Mouse (Mus musculus) myocyte (in vitro differentiated cells): Measurements from ENCODE around the gene Zcchc14. TPM values are rescaled to one million over a fixed set of nuclear protein-coding genes. Genes with fewer than 3 reads are reported as not detected.

ENCODE experiments used
- H3K27me3 ChIP-seq: one replicate; pipeline ENCODE4 v1.6.1; 2011; ENCODE audit not compliant: control insufficient read depth, insufficient read depth, insufficient read length
- H3K36me3 ChIP-seq: one replicate; pipeline ENCODE4 v1.6.1; 2011; ENCODE audit not compliant: control insufficient read depth, insufficient read depth
- H3K4me2 ChIP-seq: one replicate; pipeline ENCODE4 v1.6.1; 2011; ENCODE audit warnings: low read depth, control low read depth
- H3K4me3 ChIP-seq: one replicate; pipeline ENCODE4 v1.5.1; 2011; ENCODE audit warnings: mild to moderate bottlenecking, control low read depth, moderate library complexity
- H3K79me2 ChIP-seq: one replicate; pipeline ENCODE4 v1.6.1; 2011; ENCODE audit not compliant: control insufficient read depth, insufficient read depth
- H3ac ChIP-seq: one replicate; pipeline ENCODE4 v1.6.1; 2011; ENCODE audit not compliant: control insufficient read depth, insufficient read length
- CEBPB ChIP-seq: IDR thresholded peaks from 2 replicates; pipeline ENCODE4 v1.6.1; 2011; ENCODE audit warnings: mild to moderate bottlenecking, moderate library complexity; ENCODE audit not compliant: poor library complexity, insufficient read depth, severe bottlenecking
- E2F4 ChIP-seq: IDR thresholded peaks from one replicate; pipeline ENCODE4 v1.6.1; 2011; ENCODE audit warnings: mild to moderate bottlenecking, control low read depth, moderate library complexity; ENCODE audit not compliant: insufficient read depth
- MAX ChIP-seq: IDR thresholded peaks from one replicate; pipeline ENCODE4 v1.6.1; 2011; ENCODE audit warnings: low read depth, mild to moderate bottlenecking, control low read depth
- MYOD1 ChIP-seq, 3 experiments: IDR thresholded peaks; one replicate each; pipeline ENCODE4 v1.6.1; 2011; ENCODE audit warnings: control low read depth in 2 of 3, low read depth in 2 of 3, mild to moderate bottlenecking in 2 of 3, moderate library complexity in 1 of 3; ENCODE audit not compliant: insufficient read length in 2 of 3, control insufficient read depth in 1 of 3
- MYOG ChIP-seq, 3 experiments: IDR thresholded peaks; one replicate each; pipeline ENCODE4 v1.6.1; 2011; ENCODE audit warnings: control low read depth in 2 of 3, low read depth in 2 of 3, mild to moderate bottlenecking in 2 of 3; ENCODE audit not compliant: insufficient read length in 2 of 3, control insufficient read depth in 1 of 3, insufficient read depth in 1 of 3
- POLR2A ChIP-seq: IDR thresholded peaks from one replicate; pipeline ENCODE4 v1.6.1; 2011; ENCODE audit warnings: low read depth, mild to moderate bottlenecking, control low read depth, moderate library complexity; ENCODE audit not compliant: insufficient read length
- POLR2AphosphoS2 ChIP-seq: IDR thresholded peaks from one replicate; pipeline ENCODE4 v1.6.1; 2011; ENCODE audit warnings: low read depth, control low read depth; ENCODE audit not compliant: insufficient read length
- REST ChIP-seq: IDR thresholded peaks from one replicate; pipeline ENCODE4 v1.6.1; 2011; ENCODE audit warnings: mild to moderate bottlenecking, control low read depth, moderate library complexity; ENCODE audit not compliant: insufficient read depth, insufficient read length
- SRF ChIP-seq: IDR thresholded peaks from one replicate; pipeline ENCODE4 v1.6.1; 2011; ENCODE audit warnings: low read depth; ENCODE audit not compliant: control insufficient read depth, insufficient read length
- TCF12 ChIP-seq: IDR thresholded peaks from one replicate; pipeline ENCODE4 v1.6.1; 2011; ENCODE audit warnings: mild to moderate bottlenecking, control low read depth; ENCODE audit not compliant: poor library complexity, insufficient read depth, severe bottlenecking
- TCF3 ChIP-seq: IDR thresholded peaks from one replicate; pipeline ENCODE4 v1.6.1; 2011; ENCODE audit warnings: low read depth, control low read depth; ENCODE audit not compliant: insufficient read length
- USF1 ChIP-seq: IDR thresholded peaks from one replicate; pipeline ENCODE4 v1.6.1; 2011; ENCODE audit warnings: low read depth, mild to moderate bottlenecking, control low read depth, moderate library complexity
- polyA plus RNA-seq: library from polyadenylated mRNA; unstranded; fragments of >200 nt; fragmentation: generic; extraction: Trizol; gene quantifications from one replicate; pipeline ENCODE4 v1.2.1, GENCODE M21; 2012; ENCODE audit warnings: missing spikeins

The Zcchc14 gene
- polyA plus RNA-seq, 1 experiment, result 11.9 TPM

DNA sequence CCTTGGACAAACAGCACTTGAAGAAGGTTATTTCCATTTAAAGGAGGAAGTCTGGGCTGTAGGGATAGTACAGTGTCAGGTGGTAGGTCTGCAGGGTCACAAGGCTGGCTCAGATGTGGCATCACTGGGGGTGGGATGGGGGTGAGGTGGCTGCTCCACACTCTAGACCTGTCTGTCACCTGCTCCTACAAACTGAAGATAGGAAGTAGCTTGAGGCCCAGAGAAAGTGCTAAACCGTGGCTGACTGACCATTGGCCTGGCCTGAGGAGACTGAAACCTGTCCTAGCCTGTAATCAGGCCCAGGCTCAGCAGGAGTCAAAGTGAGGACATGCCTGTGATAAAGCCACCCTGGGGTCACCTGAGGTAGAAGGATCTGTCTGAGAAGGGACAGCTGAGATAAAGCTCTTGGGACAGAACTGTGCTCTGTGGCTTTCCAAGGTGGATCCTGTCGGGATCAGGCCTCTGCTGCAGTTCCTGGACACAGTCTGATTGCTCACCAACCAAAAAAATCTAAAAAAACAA, 63.4 kb downstream of the Zcchc14 start:
- no peaks in the 10 kb centered on the region for H3K36me3 ChIP-seq
- peak overlapping the region; percentile 98 for H3K4me2 ChIP-seq
- H3ac ChIP-seq, result no peak overlapping the region
- H3K79me2 ChIP-seq, result peaks cover 35% of the 10 kb centered on the region
- TF ChIP-seq MAX, result no peak
- no peak for TF ChIP-seq TCF3
- no peak for TF ChIP-seq TCF12
- TF ChIP-seq POLR2AphosphoS2, result no peak
- TF ChIP-seq E2F4, result no peak
- TF ChIP-seq USF1, result no peak
- TF ChIP-seq MYOD1 (IDR thresholded peaks at IDR 0.05; ENCODE audit: control insufficient read depth in 1 of 3, insufficient read length in 2 of 3, low read depth in 2 of 3), result no peak
- TF ChIP-seq CEBPB, result no peak
- TF ChIP-seq SRF, result no peak
- no peak for TF ChIP-seq REST
- no peak for TF ChIP-seq POLR2A
- no peak for TF ChIP-seq MYOG (IDR thresholded peaks at IDR 0.05; ENCODE audit: control insufficient read depth in 1 of 3, insufficient read depth in 1 of 3, insufficient read length in 2 of 3, low read depth in 2 of 3)
- H3K27me3 ChIP-seq, result no peaks in the 10 kb centered on the region
- peak overlapping the region; percentile 45 for H3K4me3 ChIP-seq

DNA sequence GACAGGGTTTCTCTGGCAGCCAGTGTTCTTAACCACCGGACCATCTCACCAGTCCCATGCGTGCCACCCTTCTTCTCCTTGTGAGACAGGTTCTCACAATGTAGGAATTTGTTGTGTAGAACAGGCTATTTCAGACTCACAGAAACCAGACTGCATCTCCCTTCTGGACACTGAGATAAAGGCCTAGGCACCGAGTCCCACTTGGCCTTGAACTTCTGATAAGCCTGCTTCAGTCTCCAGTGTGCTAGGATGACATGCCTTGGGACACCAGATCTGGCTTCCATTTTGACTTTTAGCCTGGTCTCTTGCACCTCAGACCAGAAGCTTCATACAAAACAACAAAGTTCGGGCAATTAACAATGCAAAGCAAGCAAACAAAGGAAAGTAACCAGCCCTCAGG, 64.0 kb downstream of the Zcchc14 start:
- H3K4me3 ChIP-seq, result no peak overlapping the region
- H3K79me2 ChIP-seq, result peaks cover 32% of the 10 kb centered on the region
- H3ac ChIP-seq, result no peak overlapping the region
- no peak overlapping the region for H3K4me2 ChIP-seq
- H3K36me3 ChIP-seq, result no peaks in the 10 kb centered on the region
- H3K27me3 ChIP-seq, result no peaks in the 10 kb centered on the region
- TF ChIP-seq MYOD1 (IDR thresholded peaks at IDR 0.05; ENCODE audit: control insufficient read depth in 1 of 3, insufficient read length in 2 of 3, low read depth in 2 of 3) (no peak), POLR2A (no peak), MYOG (IDR thresholded peaks at IDR 0.05; ENCODE audit: control insufficient read depth in 1 of 3, insufficient read depth in 1 of 3, insufficient read length in 2 of 3, low read depth in 2 of 3) (no peak), E2F4 (no peak), CEBPB (no peak), TCF12 (no peak), SRF (no peak), USF1 (no peak), TCF3 (no peak), REST (no peak), MAX (no peak), POLR2AphosphoS2 (no peak)

DNA sequence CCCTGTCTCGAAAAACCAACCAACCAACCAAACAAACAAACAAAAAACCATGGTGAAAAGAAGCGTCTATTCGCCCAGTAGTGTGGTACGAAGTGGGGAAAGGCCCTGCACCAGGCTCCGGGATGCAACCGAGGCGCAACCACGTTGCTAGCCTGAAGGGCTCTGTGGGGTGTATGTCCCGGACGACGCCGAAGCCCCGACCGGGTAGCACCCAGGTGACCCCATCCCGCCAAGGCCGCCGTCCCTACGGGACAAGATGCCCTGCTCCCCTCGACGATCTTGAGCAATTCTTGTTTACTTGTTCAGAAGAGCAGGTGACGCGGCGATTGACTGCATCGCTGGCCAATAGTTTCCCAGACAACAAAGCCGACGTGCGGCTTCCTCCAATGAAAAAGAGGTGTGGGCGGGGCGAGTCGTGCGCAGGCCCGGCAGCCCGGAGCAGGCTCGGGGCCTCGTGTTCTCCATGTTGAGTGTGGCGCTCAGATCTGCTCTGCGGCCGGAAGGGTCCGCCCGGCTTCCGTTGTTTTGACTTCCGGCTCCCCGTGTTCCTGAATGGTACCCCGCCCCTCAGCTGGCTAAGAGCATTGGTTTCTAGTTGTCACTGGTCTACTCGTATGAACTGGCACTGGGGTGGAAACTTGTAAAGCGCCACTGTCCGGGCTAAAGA, 67.4 kb downstream of the Zcchc14 start:
- Histone ChIP-seq H3K79me2 (no peaks in the 10 kb centered on the region), H3K36me3 (no peaks in the 10 kb centered on the region), H3K27me3 (no peaks in the 10 kb centered on the region), H3K4me3 (peak overlapping the region; percentile 31), H3K4me2 (peak overlapping the region; percentile 79), H3ac (peak overlapping the region; percentile 51)
- TF ChIP-seq MYOD1 (IDR thresholded peaks at IDR 0.05; ENCODE audit: control insufficient read depth in 1 of 3, insufficient read length in 2 of 3, low read depth in 2 of 3) (no peak), TCF12 (no peak), REST (no peak), POLR2A (peak; percentile 84), USF1 (peak; percentile 72), POLR2AphosphoS2 (peak; percentile 80), E2F4 (no peak), SRF (peak; percentile 13), MYOG (IDR thresholded peaks at IDR 0.05; ENCODE audit: control insufficient read depth in 1 of 3, insufficient read depth in 1 of 3, insufficient read length in 2 of 3, low read depth in 2 of 3) (peak in 1 of 3 experiments; percentile 15), CEBPB (peak; percentile 86)

DNA sequence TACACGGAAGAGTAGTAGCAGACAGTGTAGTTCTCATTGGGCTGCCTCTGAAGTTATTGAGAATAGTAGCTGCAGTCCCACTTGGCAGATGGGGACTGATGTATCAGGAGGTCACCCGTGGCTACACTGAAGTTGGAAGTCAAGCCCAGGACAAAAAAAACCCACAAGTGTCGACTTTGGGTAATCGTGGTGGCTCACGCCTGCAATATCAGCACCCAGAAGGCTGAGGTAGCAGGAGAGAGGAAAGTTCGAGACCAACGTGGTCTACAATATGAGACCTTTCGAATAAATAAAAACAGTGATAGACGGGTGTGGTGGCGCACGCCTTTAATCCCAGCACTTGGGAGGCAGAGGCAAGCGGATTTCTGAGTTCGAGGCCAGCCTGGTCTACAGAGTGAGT, 68.0 kb downstream of the Zcchc14 start:
- Histone ChIP-seq H3ac (peak overlapping the region; percentile 51), H3K36me3 (no peaks in the 10 kb centered on the region), H3K27me3 (no peaks in the 10 kb centered on the region), H3K4me3 (peak overlapping the region; percentile 31), H3K4me2 (peak overlapping the region; percentile 79), H3K79me2 (no peaks in the 10 kb centered on the region)
- TF ChIP-seq USF1, result no peak
- no peak for TF ChIP-seq POLR2A
- no peak for TF ChIP-seq TCF12
- no peak for TF ChIP-seq MAX
- TF ChIP-seq E2F4, result no peak
- TF ChIP-seq POLR2AphosphoS2, result no peak
- no peak for TF ChIP-seq REST
- TF ChIP-seq MYOG (IDR thresholded peaks at IDR 0.05; ENCODE audit: control insufficient read depth in 1 of 3, insufficient read depth in 1 of 3, insufficient read length in 2 of 3, low read depth in 2 of 3), result no peak
- no peak for TF ChIP-seq MYOD1 (IDR thresholded peaks at IDR 0.05; ENCODE audit: control insufficient read depth in 1 of 3, insufficient read length in 2 of 3, low read depth in 2 of 3)
- no peak for TF ChIP-seq CEBPB
- TF ChIP-seq TCF3, result no peak
- no peak for TF ChIP-seq SRF

DNA sequence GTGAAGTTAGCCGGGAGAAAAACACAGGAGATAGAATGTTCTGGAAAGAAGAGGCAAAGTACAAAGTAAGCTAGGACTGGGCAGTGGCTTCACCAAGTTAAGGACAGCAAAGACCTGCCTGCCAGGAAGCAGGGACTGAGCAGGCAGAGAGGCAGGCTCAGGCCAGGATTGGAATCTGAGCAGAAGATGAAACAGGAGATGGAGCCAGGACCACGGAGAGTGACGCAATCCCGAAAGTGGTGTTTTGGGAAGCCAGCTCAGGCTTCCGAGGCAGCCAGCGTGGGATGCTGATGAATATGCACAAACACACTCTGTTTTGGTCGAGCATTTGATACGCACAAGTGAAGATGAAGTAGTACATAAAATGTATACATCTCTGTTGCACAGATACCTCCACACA, 69.0 kb downstream of the Zcchc14 start:
- Histone ChIP-seq H3K4me2 (peak overlapping the region; percentile 65), H3ac (no peak overlapping the region), H3K79me2 (no peaks in the 10 kb centered on the region), H3K4me3 (no peak overlapping the region), H3K27me3 (no peaks in the 10 kb centered on the region), H3K36me3 (no peaks in the 10 kb centered on the region)
- TF ChIP-seq E2F4 (no peak), USF1 (no peak), TCF3 (no peak), POLR2AphosphoS2 (no peak), CEBPB (peak; percentile 95), MAX (no peak), POLR2A (peak; percentile 35), TCF12 (no peak), SRF (no peak), MYOD1 (IDR thresholded peaks at IDR 0.05; ENCODE audit: control insufficient read depth in 1 of 3, insufficient read length in 2 of 3, low read depth in 2 of 3) (no peak), REST (peak; percentile 40), MYOG (IDR thresholded peaks at IDR 0.05; ENCODE audit: control insufficient read depth in 1 of 3, insufficient read depth in 1 of 3, insufficient read length in 2 of 3, low read depth in 2 of 3) (peak in 1 of 3 experiments; percentile 5)
